Mouse (Mus musculus): ENCODE measurements around the gene Usp50. TPM values are rescaled to one million over a fixed set of nuclear protein-coding genes. Genes with fewer than 3 reads are reported as not detected.

Usp50 gene
- total RNA-seq, 4 experiments from 2014 or later: 0.16 TPM; not detected in 3

Other genes starting within 250 kb of the Usp50 start
- 10 to 100 TPM in 2 of 4 experiments, 1 to 10 TPM in 1, under 1 TPM in 1; 0.86 to 19.5 (median 7.6) TPM for gene Slc27a2, start 231.1 kb downstream of the Usp50 start, total RNA-seq (2022)
- gene Hdc, start 164.2 kb downstream of the Usp50 start, total RNA-seq (2022): 10 to 100 TPM in 2 of 4 experiments, 1 to 10 TPM in 2; 4.6 to 26.8 (median 8.9) TPM
- gene Gabpb1, start 107.1 kb downstream of the Usp50 start, total RNA-seq (2022): 10 to 100 TPM; 16.4 to 21.1 (median 18.6) TPM
- 10 to 100 TPM; 67.9 to 76.5 (median 75.1) TPM for gene Usp8, start 76.1 kb downstream of the Usp50 start, total RNA-seq (2022)
- gene Trpm7, start 92.8 kb upstream of the Usp50 start, total RNA-seq (2022): 10 to 100 TPM; 37.0 to 59.1 (median 50.0) TPM
- 10 to 100 TPM; 83.8 to 96.5 (median 89.4) TPM for gene Sppl2a, start 149.8 kb upstream of the Usp50 start, total RNA-seq (2022)
- gene Ap4e1, start 225.2 kb upstream of the Usp50 start, total RNA-seq (2022): 10 to 100 TPM in 3 of 4 experiments, 1 to 10 TPM in 1; 9.4 to 15.7 (median 12.3) TPM

All from adrenal gland, adult 8-10 months (tissue).